Mouse (Mus musculus) liver, embryonic 13.5 days (tissue): ENCODE data around the gene Hoxc9. TPM values are rescaled to one million over a fixed set of nuclear protein-coding genes. Genes with fewer than 3 reads are reported as not detected.

Experiments used
- ATAC-seq: fragments of 200-750 bp; cut with Nextera tagmentation; 2 replicates; pipeline ENCODE4 v1.8.0; 2017; ENCODE audit warnings: low read depth, mild to moderate bottlenecking, moderate number of reproducible peaks, moderate library complexity
- DNase-seq: peaks from one replicate; pipeline ENCODE4 v3.0.0; 2022
- H3K27ac ChIP-seq: fragments of 300-500 bp; sonication (generic); 2 replicates; pipeline ENCODE4 v1.5.1; 2015; ENCODE audit warnings: moderate library complexity, mild to moderate bottlenecking, inconsistent platforms
- H3K27me3 ChIP-seq: fragments of 300-500 bp; sonication (generic); 2 replicates; pipeline ENCODE4 v1.6.1; 2015; ENCODE audit warnings: mild to moderate bottlenecking, inconsistent platforms
- H3K36me3 ChIP-seq: fragments of 300-500 bp; sonication (generic); 2 replicates; pipeline ENCODE4 v1.6.1; 2015; ENCODE audit warnings: mild to moderate bottlenecking, inconsistent platforms
- H3K4me1 ChIP-seq: fragments of 300-500 bp; sonication (generic); replicated peaks from 2 replicates; pipeline ENCODE4 v1.6.1; 2015; ENCODE audit warnings: inconsistent platforms
- H3K4me2 ChIP-seq: fragments of 300-500 bp; sonication (generic); 2 replicates; pipeline ENCODE4 v1.6.1; 2015; ENCODE audit warnings: inconsistent platforms, mild to moderate bottlenecking, moderate library complexity
- H3K4me3 ChIP-seq: fragments of 300-500 bp; sonication (generic); replicated peaks from 2 replicates; pipeline ENCODE4 v1.5.1; 2015; ENCODE audit warnings: mild to moderate bottlenecking, inconsistent platforms
- H3K9ac ChIP-seq: fragments of 300-500 bp; sonication (generic); 2 replicates; pipeline ENCODE4 v1.6.1; 2015; ENCODE audit warnings: mild to moderate bottlenecking, inconsistent platforms
- H3K9me3 ChIP-seq: fragments of 300-500 bp; sonication (generic); replicated peaks from 2 replicates; pipeline ENCODE4 v1.6.1; 2016; ENCODE audit warnings: inconsistent platforms
- WGBS: fragments of 180-500 bp; shearing (Covaris S2); methylation state at CpG from one replicate; pipeline ENCODE4 v1.1.7; 2015; ENCODE audit not compliant: insufficient replicate concordance; 5-methylcytosine and 5-hydroxymethylcytosine counted together
- polyA plus RNA-seq: library from polyadenylated mRNA; unstranded; fragments of >200 nt; fragmentation: Nextera tagmentation; extraction: Ambion mirVana; gene quantifications from 2 replicates; pipeline ENCODE4 v1.2.1, GENCODE M21; 2015

Hoxc9 gene
- polyA plus RNA-seq, 1 experiment from 2014 or later: not detected

DNA sequence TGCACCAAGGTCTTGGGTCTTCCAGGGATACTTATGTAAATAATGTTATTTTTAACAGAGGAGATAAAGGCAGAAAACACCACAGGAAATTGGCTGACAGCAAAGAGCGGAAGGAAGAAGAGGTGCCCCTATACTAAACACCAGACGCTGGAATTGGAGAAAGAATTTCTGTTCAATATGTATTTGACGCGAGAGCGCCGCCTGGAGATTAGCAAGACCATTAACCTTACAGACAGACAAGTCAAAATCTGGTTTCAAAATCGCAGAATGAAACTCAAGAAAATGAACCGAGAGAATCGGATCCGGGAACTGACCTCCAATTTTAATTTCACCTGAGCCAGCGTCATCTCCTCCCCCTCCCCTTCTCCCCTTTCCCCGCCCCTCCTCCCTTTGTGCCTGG is 5.5 kb upstream of the Hoxc9 start:
- no peak overlapping the region for H3K9ac ChIP-seq
- 2% methylated on average over 12 of the region's 12 CpGs for WGBS
- H3K36me3 ChIP-seq: no peaks in the 10 kb centered on the region
- ATAC-seq (no peak), DNase-seq (no peak)
- H3K4me2 ChIP-seq: no peak overlapping the region
- peaks cover 99% of the 10 kb centered on the region for H3K27me3 ChIP-seq
- H3K4me3 ChIP-seq: no peak overlapping the region
- H3K27ac ChIP-seq: no peak overlapping the region
- H3K9me3 ChIP-seq: no peaks in the 10 kb centered on the region
- 0 out of 2 replicates have a peak, but pooled peaks cover 2% of the 10 kb centered on the region for H3K4me1 ChIP-seq

GRCm38 (mm10) chr15:102972254-102972653 is 4.0 kb upstream of the Hoxc9 start:
- Histone ChIP-seq H3K9me3 (no peaks in the 10 kb centered on the region), H3K4me1 (no peaks in the 10 kb centered on the region), H3K36me3 (no peaks in the 10 kb centered on the region), H3K4me2 (no peak overlapping the region), H3K4me3 (no peak overlapping the region), H3K27me3 (peaks cover 99% of the 10 kb centered on the region), H3K27ac (no peak overlapping the region), H3K9ac (no peak overlapping the region)
- ATAC-seq: no peak
- WGBS: 3% methylated on average over 21 of the region's 21 CpGs
- no peak for DNase-seq

- H3K27ac ChIP-seq: no peak overlapping the region
- H3K4me2 ChIP-seq: no peak overlapping the region
- peaks cover 99% of the 10 kb centered on the region for H3K27me3 ChIP-seq
- H3K9me3 ChIP-seq: no peaks in the 10 kb centered on the region
- no peak overlapping the region for H3K4me3 ChIP-seq
- no peaks in the 10 kb centered on the region for H3K36me3 ChIP-seq
- no peak overlapping the region for H3K9ac ChIP-seq
- no peaks in the 10 kb centered on the region for H3K4me1 ChIP-seq
- WGBS: 1% methylated on average over 6 of the region's 6 CpGs
- ATAC-seq (no peak), DNase-seq (no peak)
These were observed 3.5 kb upstream of the Hoxc9 start for GRCm38 (mm10) chr15:102972753-102973152.

- DNase-seq (no peak), ATAC-seq (no peak)
- Histone ChIP-seq H3K27me3 (peaks cover 100% of the 10 kb centered on the region), H3K4me3 (no peak overlapping the region), H3K9me3 (no peaks in the 10 kb centered on the region), H3K36me3 (no peaks in the 10 kb centered on the region), H3K4me1 (no peaks in the 10 kb centered on the region), H3K9ac (no peak overlapping the region), H3K27ac (no peak overlapping the region), H3K4me2 (no peak overlapping the region)
- WGBS: 7% methylated on average over 7 of the region's 7 CpGs
These were observed 1.2 kb upstream of the Hoxc9 start for GRCm38 (mm10) chr15:102975034-102975433.

DNA sequence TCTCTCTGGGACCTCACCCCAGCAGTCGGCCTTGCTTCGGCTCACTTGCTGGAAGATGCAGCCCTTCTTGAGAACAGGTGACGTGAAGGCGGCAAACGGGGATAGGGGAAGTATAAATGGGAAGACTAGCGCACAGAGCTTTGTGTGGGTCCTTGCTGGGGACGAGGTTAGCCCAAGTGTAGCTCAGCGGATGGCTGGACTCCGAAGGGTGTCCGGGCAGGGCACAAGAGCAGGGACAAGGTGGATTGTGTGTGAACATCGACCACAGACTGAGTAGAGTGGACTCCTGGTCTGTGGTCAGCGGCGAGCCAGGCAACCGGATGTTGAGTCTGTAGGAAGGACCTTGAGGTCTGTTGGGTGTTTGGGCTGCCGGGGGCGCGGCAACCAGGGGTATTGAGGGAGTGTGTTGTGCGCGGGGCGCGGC is 539 bp upstream of the Hoxc9 start:
- Histone ChIP-seq H3K9me3 (no peaks in the 10 kb centered on the region), H3K4me1 (no peaks in the 10 kb centered on the region), H3K36me3 (no peaks in the 10 kb centered on the region), H3K4me2 (no peak overlapping the region), H3K9ac (no peak overlapping the region), H3K27me3 (peaks cover 100% of the 10 kb centered on the region), H3K4me3 (no peak overlapping the region), H3K27ac (no peak overlapping the region)
- DNase-seq: no peak
- WGBS: 2% methylated on average over 21 of the region's 21 CpGs
- ATAC-seq: no peak

DNA sequence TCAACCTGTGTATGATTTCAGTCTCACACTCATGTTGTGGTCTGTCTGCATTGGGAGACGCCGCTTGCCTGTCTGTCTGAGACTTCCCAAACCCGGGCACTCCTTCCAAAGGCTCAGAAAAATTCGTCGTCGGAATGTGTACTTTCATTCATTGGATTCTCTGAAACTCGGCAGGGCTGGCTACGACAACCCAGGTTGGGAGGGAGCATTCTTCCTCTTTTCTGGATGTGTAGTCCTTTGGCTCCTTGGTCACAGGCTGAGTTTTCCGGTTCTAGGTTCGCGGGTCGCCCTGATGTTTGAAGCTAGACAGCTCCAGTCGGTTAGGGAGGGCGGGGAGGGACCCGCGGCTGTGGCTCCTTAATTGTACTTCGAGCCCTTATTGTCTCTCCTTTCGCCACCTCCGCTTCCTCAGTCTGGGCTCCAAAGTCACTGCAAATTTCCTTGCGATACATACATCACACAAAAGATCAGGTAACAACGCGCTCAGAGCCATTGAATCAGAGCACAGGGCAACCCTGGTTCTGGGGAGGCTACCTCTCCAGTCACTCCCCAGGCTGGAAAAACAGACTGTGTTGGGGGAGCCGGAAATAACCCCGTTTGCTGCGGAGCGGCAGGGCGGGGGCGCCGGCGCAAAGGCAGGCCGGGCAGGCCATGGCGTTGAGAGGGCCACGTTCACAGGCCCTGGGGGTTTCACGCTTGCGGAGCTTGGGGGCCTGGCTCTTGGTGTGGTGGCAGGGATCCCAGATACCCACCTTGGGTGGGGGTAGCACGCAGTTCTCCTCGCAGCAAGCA is 588 bp downstream of the Hoxc9 start:
- peaks cover 100% of the 10 kb centered on the region for H3K27me3 ChIP-seq
- H3K9me3 ChIP-seq: no peaks in the 10 kb centered on the region
- no peaks in the 10 kb centered on the region for H3K36me3 ChIP-seq
- 1% methylated on average over 37 of the region's 37 CpGs for WGBS
- no peak for ATAC-seq
- DNase-seq: no peak
- H3K9ac ChIP-seq: no peak overlapping the region
- H3K27ac ChIP-seq: no peak overlapping the region
- H3K4me2 ChIP-seq: peak overlapping the region; percentile 32; the same call in 1 of the 2 replicates
- H3K4me3 ChIP-seq: peak overlapping the region; percentile 23
- H3K4me1 ChIP-seq: 0 out of 2 replicates have a peak, but pooled peaks cover 4% of the 10 kb centered on the region

- H3K4me1 ChIP-seq: 0 out of 2 replicates have a peak, but pooled peaks cover 6% of the 10 kb centered on the region
- H3K4me3 ChIP-seq: peak overlapping the region; percentile 23
- H3K4me2 ChIP-seq: peak overlapping the region; percentile 32; the same call in 1 of the 2 replicates
- no peaks in the 10 kb centered on the region for H3K9me3 ChIP-seq
- 5% methylated on average over 16 of the region's 16 CpGs for WGBS
- DNase-seq (no peak), ATAC-seq (no peak)
- no peak overlapping the region for H3K9ac ChIP-seq
- peaks cover 100% of the 10 kb centered on the region for H3K27me3 ChIP-seq
- H3K36me3 ChIP-seq: no peaks in the 10 kb centered on the region
- no peak overlapping the region for H3K27ac ChIP-seq
These were observed 1.3 kb downstream of the Hoxc9 start for GRCm38 (mm10) chr15:102977423-102977974.

GRCm38 (mm10) chr15:102978615-102979515 is 2.6 kb downstream of the Hoxc9 start:
- DNase-seq (no peak), ATAC-seq (no peak)
- H3K4me3 ChIP-seq: no peak overlapping the region
- 0 out of 2 replicates have a peak, but pooled peaks cover 6% of the 10 kb centered on the region for H3K4me1 ChIP-seq
- H3K4me2 ChIP-seq: no peak overlapping the region
- no peaks in the 10 kb centered on the region for H3K36me3 ChIP-seq
- H3K27me3 ChIP-seq: peaks cover 100% of the 10 kb centered on the region
- H3K9me3 ChIP-seq: no peaks in the 10 kb centered on the region
- H3K9ac ChIP-seq: no peak overlapping the region
- WGBS: 4% methylated on average over 13 of the region's 13 CpGs
- no peak overlapping the region for H3K27ac ChIP-seq

GRCm38 (mm10) chr15:102979936-102980335 is 3.7 kb downstream of the Hoxc9 start:
- Histone ChIP-seq H3K4me2 (no peak overlapping the region), H3K9me3 (no peaks in the 10 kb centered on the region), H3K9ac (no peak overlapping the region), H3K36me3 (no peaks in the 10 kb centered on the region), H3K4me3 (no peak overlapping the region), H3K27me3 (peaks cover 100% of the 10 kb centered on the region), H3K27ac (no peak overlapping the region), H3K4me1 (0 out of 2 replicates have a peak, but pooled peaks cover 6% of the 10 kb centered on the region)
- DNase-seq: no peak
- 0% methylated on average over 1 of the region's 1 CpGs for whole genome bisulfite sequencing
- no peak for ATAC-seq

GRCm38 (mm10) chr15:102980352-102980751 is 4.1 kb downstream of the Hoxc9 start:
- DNase-seq: no peak
- Histone ChIP-seq H3K4me3 (no peak overlapping the region), H3K9ac (no peak overlapping the region), H3K27ac (no peak overlapping the region), H3K4me2 (no peak overlapping the region), H3K9me3 (no peaks in the 10 kb centered on the region), H3K4me1 (0 out of 2 replicates have a peak, but pooled peaks cover 6% of the 10 kb centered on the region), H3K27me3 (peaks cover 100% of the 10 kb centered on the region), H3K36me3 (no peaks in the 10 kb centered on the region)
- no peak for ATAC-seq
- WGBS: 6% methylated on average over 11 of the region's 11 CpGs

GRCm38 (mm10) chr15:102980912-102981311 is 4.7 kb downstream of the Hoxc9 start:
- H3K4me2 ChIP-seq: peak overlapping the region; percentile 46; the same call in 1 of the 2 replicates
- no peak overlapping the region for H3K27ac ChIP-seq
- DNase-seq: no peak
- peaks cover 100% of the 10 kb centered on the region for H3K27me3 ChIP-seq
- no peak overlapping the region for H3K4me3 ChIP-seq
- H3K9me3 ChIP-seq: no peaks in the 10 kb centered on the region
- no peak for ATAC-seq
- 0 out of 2 replicates have a peak, but pooled peaks cover 6% of the 10 kb centered on the region for H3K4me1 ChIP-seq
- 2% methylated on average over 14 of the region's 14 CpGs for WGBS
- no peaks in the 10 kb centered on the region for H3K36me3 ChIP-seq
- no peak overlapping the region for H3K9ac ChIP-seq
